ENCODE assay signal across 9 mouse cellular contexts in the genomic region with DNA sequence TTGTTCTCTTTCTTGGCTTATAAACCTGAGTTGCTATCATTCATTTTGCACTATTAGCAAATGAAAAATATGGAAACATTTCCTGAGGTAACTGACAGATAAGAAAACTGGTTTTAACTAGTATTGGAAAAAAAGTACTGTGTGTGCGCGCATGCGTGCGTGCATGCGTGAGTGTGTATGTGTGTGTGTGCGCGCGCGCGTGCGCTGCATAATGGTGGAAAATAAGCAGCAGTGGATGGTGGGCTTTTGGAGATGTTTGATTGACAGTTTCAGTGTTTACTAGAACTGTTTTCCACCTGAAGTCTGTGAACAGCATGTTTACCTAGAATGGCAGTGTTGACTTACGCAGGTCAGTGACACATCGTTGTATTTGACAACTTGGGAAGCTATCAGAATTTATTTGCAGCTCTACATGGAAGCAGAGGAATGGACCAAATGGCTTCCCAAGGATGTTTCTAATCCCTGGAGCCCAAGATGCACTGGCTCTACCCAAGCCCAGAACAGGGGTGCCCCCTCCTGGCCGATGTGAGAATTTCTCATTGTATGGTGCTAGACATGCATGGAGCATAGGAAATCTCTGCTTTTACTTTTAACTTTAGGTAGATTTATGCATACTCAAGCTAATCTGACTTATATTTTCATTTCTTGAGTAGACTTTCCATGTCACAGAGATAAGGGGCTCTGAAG.
A peak's percentile ranks its signal among the peaks of the same experiment; 100 is the strongest.
DNase-seq lines count a peak whose midpoint lies in the region; ATAC-seq and TF ChIP-seq lines count a peak whose summit lies in the region.
"Had no signal": no experiment of that assay in that cellular context is flagged by ENCODE, and none has a peak within 500 bp of the region (broad histone marks: within the 10 kb centered on the region; RNA-seq: fewer than 3 reads in every experiment).

No protein-coding gene starts in this region.

- H3K4me1 ChIP-seq in ES-Bruce4 (ENCODE audit: control insufficient read depth, insufficient read depth, low read length): no peaks in the 10 kb centered on the region
- H3K4me1 ChIP-seq in forebrain, embryonic 13.5 days: 0 out of 2 replicates have a peak, but pooled peaks cover 6% of the 10 kb centered on the region
- H3K4me1 ChIP-seq in lung, postnatal 0 days (ENCODE audit: insufficient read depth, low read depth, low read length): no peaks in the 10 kb centered on the region
- H3K4me1 ChIP-seq: heart, embryonic 13.5 days had no signal

- no peak overlapping the region for H3K4me2 ChIP-seq in forebrain, embryonic 13.5 days
- H3K4me2 ChIP-seq in lung, postnatal 0 days (replicated peaks; ENCODE audit: low read depth, low read length): no peak overlapping the region
- H3K4me2 ChIP-seq: heart, embryonic 13.5 days had no signal

- no peaks in the 10 kb centered on the region for H3K9me3 ChIP-seq in ES-Bruce4 (replicated peaks; ENCODE audit: control insufficient read depth, insufficient read depth, low read length, poor library complexity, severe bottlenecking)
- no peaks in the 10 kb centered on the region for H3K9me3 ChIP-seq in forebrain, embryonic 13.5 days (replicated peaks)
- H3K9me3 ChIP-seq in lung, postnatal 0 days (ENCODE audit: low read length): no peaks in the 10 kb centered on the region
- H3K9me3 ChIP-seq: heart, embryonic 13.5 days had no signal

- H3K27me3 ChIP-seq in ES-Bruce4 (ENCODE audit: control insufficient read depth, insufficient read depth, low read length, poor library complexity, severe bottlenecking): no peaks in the 10 kb centered on the region; the same call in 1 of the 2 replicates
- H3K27me3 ChIP-seq in forebrain, embryonic 13.5 days: 0 out of 2 replicates have a peak, but pooled peaks cover 7% of the 10 kb centered on the region
- no peaks in the 10 kb centered on the region for H3K27me3 ChIP-seq in lung, postnatal 0 days (replicated peaks; ENCODE audit: insufficient read depth, low read length)

- no peak for TF ChIP-seq POLR2A in ES-Bruce4 (IDR thresholded peaks at IDR 0.05; ENCODE audit: insufficient read depth, low read length)

- DNase-seq in c-Kit-positive CD71-negative TER-119-negative erythroid progenitor cells, embryonic 14.5 days (ENCODE audit: low read depth): peak; percentile 44
- DNase-seq in heart, postnatal 4 days: peak; percentile 91
- peak; percentile 88 for DNase-seq in layer of hippocampus, adult 11-12 months (ENCODE audit: low spot score)
- DNase-seq in lung, postnatal 0 days (ENCODE audit: low spot score): peak; percentile 80
- peak; percentile 42 for DNase-seq in retina, adult 2 months (ENCODE audit: low read depth, low spot score)
- DNase-seq in thymus, postnatal 4 days: peak; percentile 88

- H3K4me3 ChIP-seq in ES-Bruce4 (ENCODE audit: low read depth, low read length): no peak overlapping the region
- H3K4me3 ChIP-seq in forebrain, embryonic 13.5 days: no peak overlapping the region
- H3K4me3 ChIP-seq in lung, postnatal 0 days (ENCODE audit: low read depth, low read length): no peak overlapping the region
- H3K4me3 ChIP-seq: heart, embryonic 13.5 days had no signal

- TF ChIP-seq EP300 in ES-Bruce4 (IDR thresholded peaks at IDR 0.05; ENCODE audit: insufficient read depth, low read depth, low read length): no peak
- TF ChIP-seq EP300 in lung, postnatal 0 days (IDR thresholded peaks at IDR 0.05): no peak

- peak; percentile 75 for TF ChIP-seq CTCF in ES-Bruce4 (IDR thresholded peaks at IDR 0.05; ENCODE audit: low read depth, low read length)
- TF ChIP-seq CTCF in lung, postnatal 0 days (IDR thresholded peaks at IDR 0.05): peak; percentile 92

- WGBS in forebrain, embryonic 13.5 days: 85% methylated on average over 14 of the region's 14 CpGs
- 84% methylated on average over 14 of the region's 14 CpGs for WGBS in lung, postnatal 0 days

- H3K36me3 ChIP-seq in ES-Bruce4 (ENCODE audit: control insufficient read depth, insufficient read depth, low read length, poor library complexity, severe bottlenecking): no peaks in the 10 kb centered on the region
- no peaks in the 10 kb centered on the region for H3K36me3 ChIP-seq in forebrain, embryonic 13.5 days (ENCODE audit: poor library complexity, severe bottlenecking)
- H3K36me3 ChIP-seq in lung, postnatal 0 days (ENCODE audit: insufficient read depth, low read length): no peaks in the 10 kb centered on the region
- H3K36me3 ChIP-seq: heart, embryonic 13.5 days had no signal

- peak; percentile 95 for ATAC-seq in forebrain, embryonic 13.5 days
- peak; percentile 76 for ATAC-seq in lung, postnatal 0 days

- no peak overlapping the region for H3K9ac ChIP-seq in ES-Bruce4 (ENCODE audit: low read depth, poor library complexity, severe bottlenecking)
- H3K9ac ChIP-seq in forebrain, embryonic 13.5 days: no peak overlapping the region
- H3K9ac ChIP-seq in lung, postnatal 0 days (replicated peaks; ENCODE audit: low read depth): no peak overlapping the region
- H3K9ac ChIP-seq: heart, embryonic 13.5 days had no signal

- no peak overlapping the region for H3K27ac ChIP-seq in ES-Bruce4 (ENCODE audit: insufficient read depth, low read length)
- H3K27ac ChIP-seq in forebrain, embryonic 13.5 days: no peak overlapping the region
- H3K27ac ChIP-seq in lung, postnatal 0 days (ENCODE audit: low read length): no peak overlapping the region
- H3K27ac ChIP-seq: heart, embryonic 13.5 days had no signal
